Mouse (Mus musculus) spleen, adult 2 months (tissue): Measurements from ENCODE around the gene Zfp101.

Source experiments
- CTCF ChIP-seq: fragments of 200-500 bp; IDR thresholded peaks from 2 replicates; pipeline ENCODE4 v1.5.1; 2011; ENCODE audit warnings: mild to moderate bottlenecking, inconsistent platforms; ENCODE audit not compliant: insufficient read depth, insufficient read length, insufficient replicate concordance; ENCODE audit errors: extremely low read depth
- POLR2A ChIP-seq: fragments of 200-500 bp; IDR thresholded peaks from 2 replicates; pipeline ENCODE4 v1.6.1; 2011; ENCODE audit warnings: low read depth, low read length, inconsistent platforms

DNA sequence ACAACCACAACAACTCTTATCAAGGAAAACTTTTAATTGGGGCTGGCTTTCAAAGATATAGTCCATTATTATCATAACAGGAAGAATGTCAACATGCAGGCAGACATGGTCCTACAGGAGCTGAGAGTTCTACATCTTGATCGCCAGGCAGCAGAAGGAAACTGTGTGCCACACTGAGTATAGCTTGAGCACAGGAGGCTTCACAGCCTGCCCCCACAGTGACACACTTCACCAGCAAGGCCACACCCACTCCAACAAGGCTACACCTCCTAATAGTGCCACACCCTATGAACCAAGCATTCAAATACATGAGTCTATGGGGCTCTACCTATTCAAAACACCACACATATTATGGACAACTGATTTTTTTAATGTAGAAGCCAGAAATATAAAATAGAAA lies 41.5 kb downstream of the Zfp101 start:
- TF ChIP-seq CTCF (no peak), POLR2A (no peak)
